Mouse (Mus musculus): ENCODE results near the gene Cks1b. TPM values are rescaled to one million over a fixed set of nuclear protein-coding genes. Genes with fewer than 3 reads are reported as not detected.
A peak's percentile ranks its signal among the peaks of the same experiment; 100 is the strongest.

Gene Cks1b
- polyA plus RNA-seq, 1 experiment from 2014 or later: 79.3 TPM

DNA sequence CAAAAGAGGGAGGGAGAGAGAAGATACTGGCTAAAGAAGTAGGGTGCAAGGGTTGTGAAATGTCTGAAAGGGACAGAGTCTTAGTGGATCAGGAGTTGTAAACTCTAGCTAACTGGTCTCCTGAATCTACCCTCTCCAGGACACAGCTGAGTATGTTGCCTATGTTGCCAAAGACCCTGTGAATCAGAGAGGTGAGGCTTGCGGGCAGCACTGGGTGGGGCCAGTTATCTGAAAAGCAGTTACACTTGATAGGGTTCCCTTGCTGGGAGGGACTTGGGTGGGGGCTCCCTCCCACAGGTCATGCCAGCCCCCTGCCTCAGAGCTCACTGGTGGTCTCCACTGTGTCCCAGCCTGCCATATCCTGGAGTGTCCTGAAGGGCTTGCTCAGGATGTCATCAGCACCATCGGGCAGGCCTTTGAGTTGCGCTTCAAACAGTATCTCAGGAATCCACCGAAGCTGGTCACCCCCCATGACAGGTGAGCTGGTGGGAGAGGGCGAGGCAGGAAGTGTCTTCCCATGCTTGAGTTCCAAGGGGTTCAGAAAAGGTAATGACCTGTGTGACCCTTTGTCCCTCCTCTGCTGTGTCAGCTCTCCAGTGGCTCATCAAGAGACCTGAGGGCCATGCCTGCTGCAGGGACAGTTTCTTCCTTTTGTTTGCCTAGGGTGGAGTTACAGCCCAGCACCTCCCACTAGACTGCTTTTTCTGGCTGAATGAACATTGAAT is 6.4 kb upstream of the Cks1b start:
- Histone ChIP-seq H3K27ac (replicated peaks) (no peak overlapping the region), H3K4me3 (replicated peaks) (no peak overlapping the region), H3K9me3 (replicated peaks) (no peaks in the 10 kb centered on the region), H3K27me3 (replicated peaks) (no peaks in the 10 kb centered on the region), H3K36me3 (peaks cover 7% of the 10 kb centered on the region; the same call in 1 of the 2 replicates), H3K9ac (replicated peaks) (no peak overlapping the region), H3K4me1 (peaks cover 32% of the 10 kb centered on the region), H3K4me2 (no peak overlapping the region)
- WGBS: 92% methylated on average over 5 of the region's 5 CpGs
- ATAC-seq (ENCODE audit: low FRiP score): no peak

DNA sequence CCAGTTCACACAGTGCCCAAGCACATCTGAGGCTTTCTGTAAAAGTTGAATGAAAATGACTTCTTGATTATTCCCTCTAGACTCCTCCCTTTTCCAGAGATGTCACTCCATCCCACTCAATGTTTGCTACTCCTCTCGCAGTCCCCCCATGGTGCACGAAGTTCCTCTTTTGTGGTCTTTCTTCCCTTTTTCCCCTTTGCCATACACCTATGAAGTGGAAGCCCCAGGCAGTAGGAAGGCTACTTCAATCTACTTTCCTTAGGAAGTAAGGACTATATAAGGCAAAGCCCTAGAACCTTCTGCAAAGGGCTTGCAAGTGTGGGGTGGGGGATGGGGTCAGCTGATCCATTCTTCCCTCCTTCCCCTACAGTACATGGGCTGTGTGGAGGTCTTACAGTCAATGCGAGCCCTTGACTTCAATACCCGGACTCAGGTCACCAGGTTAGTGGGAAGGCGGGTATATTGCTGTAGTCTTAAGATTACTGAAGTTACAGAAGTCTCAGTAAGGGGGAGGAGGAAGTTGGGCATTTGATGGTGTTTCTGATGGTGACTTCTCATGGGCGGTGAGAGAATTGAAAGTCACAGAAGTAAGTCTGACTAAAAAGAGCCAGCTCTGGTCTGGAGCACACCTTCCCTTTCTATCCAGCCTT is 4.5 kb upstream of the Cks1b start:
- no peak overlapping the region for H3K9ac ChIP-seq (replicated peaks)
- no peak for ATAC-seq (ENCODE audit: low FRiP score)
- H3K36me3 ChIP-seq: peaks cover 7% of the 10 kb centered on the region; the same call in 1 of the 2 replicates
- peak overlapping the region; percentile 37; the same call in 1 of the 2 replicates for H3K4me3 ChIP-seq (replicated peaks)
- no peaks in the 10 kb centered on the region for H3K9me3 ChIP-seq (replicated peaks)
- 74% methylated on average over 6 of the region's 6 CpGs for WGBS
- H3K27me3 ChIP-seq (replicated peaks): no peaks in the 10 kb centered on the region
- peak overlapping the region; percentile 62 for H3K4me2 ChIP-seq
- no peak overlapping the region for H3K27ac ChIP-seq (replicated peaks)
- peaks cover 40% of the 10 kb centered on the region for H3K4me1 ChIP-seq

DNA sequence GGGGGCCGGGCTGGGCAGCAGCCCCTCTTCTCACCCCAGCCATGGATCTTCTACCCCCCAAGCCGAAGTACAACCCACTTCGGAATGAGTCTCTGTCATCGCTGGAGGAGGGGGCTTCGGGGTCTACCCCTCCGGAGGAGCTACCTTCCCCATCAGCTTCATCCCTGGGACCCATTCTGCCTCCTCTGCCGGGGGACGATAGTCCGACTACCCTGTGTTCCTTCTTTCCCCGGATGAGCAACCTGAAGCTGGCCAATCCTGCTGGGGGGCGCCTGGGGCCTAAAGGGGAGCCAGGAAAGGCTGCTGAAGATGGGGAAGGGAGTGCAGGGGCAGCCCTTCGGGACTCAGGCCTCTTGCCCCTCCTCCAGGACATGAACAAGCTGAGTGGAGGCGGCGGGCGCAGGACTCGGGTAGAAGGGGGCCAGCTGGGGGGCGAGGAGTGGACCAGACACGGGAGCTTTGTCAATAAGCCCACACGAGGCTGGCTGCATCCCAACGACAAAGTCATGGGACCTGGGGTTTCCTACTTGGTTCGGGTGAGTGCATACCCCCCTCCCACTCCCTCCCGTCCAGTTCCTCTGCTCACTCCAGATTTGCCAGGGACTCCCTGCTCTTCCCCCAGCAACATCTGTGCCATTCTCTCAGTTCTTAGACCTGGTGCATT is 3.8 kb upstream of the Cks1b start:
- peaks cover 46% of the 10 kb centered on the region for H3K4me1 ChIP-seq
- H3K9ac ChIP-seq (replicated peaks): peak overlapping the region; percentile 36
- no peaks in the 10 kb centered on the region for H3K9me3 ChIP-seq (replicated peaks)
- peak overlapping the region; percentile 37 for H3K4me3 ChIP-seq (replicated peaks)
- no peaks in the 10 kb centered on the region for H3K36me3 ChIP-seq
- no peak for ATAC-seq (ENCODE audit: low FRiP score)
- 10% methylated on average over 22 of the region's 22 CpGs for whole genome bisulfite sequencing
- no peaks in the 10 kb centered on the region for H3K27me3 ChIP-seq (replicated peaks)
- H3K4me2 ChIP-seq: peak overlapping the region; percentile 62
- H3K27ac ChIP-seq (replicated peaks): peak overlapping the region; percentile 74; the same call in 1 of the 2 replicates

DNA sequence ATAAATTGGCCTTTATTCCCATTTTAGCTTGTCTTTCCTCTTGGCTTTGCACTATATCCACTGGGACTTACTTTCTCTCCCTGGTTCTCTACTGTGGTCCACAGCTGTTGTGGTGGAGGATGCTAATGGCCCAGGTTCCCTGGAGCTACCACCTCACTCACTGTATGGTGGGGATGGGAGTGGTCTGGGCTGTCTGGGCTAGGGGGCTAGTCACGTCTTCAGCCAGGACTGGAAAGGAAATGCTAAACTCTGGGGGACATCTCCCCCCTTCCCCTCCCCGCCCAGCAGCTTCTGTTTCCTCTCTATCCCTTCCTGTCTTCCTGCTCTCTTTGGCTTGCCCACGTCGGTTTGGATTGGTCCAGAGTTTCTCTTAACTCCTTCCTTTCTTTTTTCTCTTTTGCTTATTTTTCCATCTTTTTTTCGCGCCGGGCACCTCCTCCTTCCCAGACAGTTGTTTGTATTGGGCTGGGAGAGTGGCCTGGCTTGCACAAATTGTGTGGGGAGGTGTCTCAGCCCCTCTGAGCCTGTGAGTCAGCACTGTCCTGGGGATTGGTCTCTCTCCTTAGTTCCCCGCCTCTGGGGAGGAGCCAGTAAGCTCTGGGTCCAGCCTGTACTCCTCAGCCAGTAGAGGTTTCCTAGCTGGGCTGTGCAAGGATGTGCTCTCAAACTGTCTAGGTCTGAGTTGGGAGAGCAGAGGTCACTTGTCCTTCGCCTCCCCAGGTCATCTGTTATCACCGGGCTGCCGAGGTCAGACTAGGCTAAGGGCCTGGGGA is 3.0 kb upstream of the Cks1b start:
- no peaks in the 10 kb centered on the region for H3K9me3 ChIP-seq (replicated peaks)
- 5% methylated on average over 11 of the region's 11 CpGs for WGBS
- peak overlapping the region; percentile 62 for H3K4me2 ChIP-seq
- H3K4me3 ChIP-seq (replicated peaks): peak overlapping the region; percentile 37
- H3K4me1 ChIP-seq: peaks cover 50% of the 10 kb centered on the region
- peak overlapping the region; percentile 36 for H3K9ac ChIP-seq (replicated peaks)
- H3K27me3 ChIP-seq (replicated peaks): no peaks in the 10 kb centered on the region
- H3K36me3 ChIP-seq: no peaks in the 10 kb centered on the region
- peak; percentile 22; the same call in 1 of the 2 replicates for ATAC-seq (ENCODE audit: low FRiP score)
- peak overlapping the region; percentile 74 for H3K27ac ChIP-seq (replicated peaks)

DNA sequence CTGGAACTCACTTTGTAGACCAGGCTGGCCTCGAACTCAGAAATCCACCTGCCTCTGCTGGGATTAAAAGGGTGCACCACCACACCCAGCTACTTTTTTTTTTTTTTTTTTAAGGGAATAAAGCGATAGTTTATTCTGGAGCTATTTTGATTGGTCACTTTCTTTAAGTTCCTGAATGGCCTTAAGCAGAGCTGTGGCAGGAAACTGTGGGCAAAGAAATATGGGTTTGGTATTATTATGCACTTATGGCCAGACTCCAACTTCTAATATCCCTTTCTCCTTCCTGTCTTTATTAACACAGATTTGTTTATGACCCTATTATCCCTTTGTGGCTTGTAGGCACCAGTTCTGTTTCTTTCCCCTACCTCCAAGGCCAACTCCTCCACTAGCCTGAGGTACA is 2.2 kb upstream of the Cks1b start:
- Histone ChIP-seq H3K27ac (replicated peaks) (peak overlapping the region; percentile 74), H3K9ac (replicated peaks) (no peak overlapping the region), H3K27me3 (replicated peaks) (no peaks in the 10 kb centered on the region), H3K4me3 (replicated peaks) (peak overlapping the region; percentile 37; the same call in 1 of the 2 replicates), H3K9me3 (replicated peaks) (no peaks in the 10 kb centered on the region), H3K36me3 (peaks cover 6% of the 10 kb centered on the region), H3K4me2 (peak overlapping the region; percentile 62), H3K4me1 (peaks cover 50% of the 10 kb centered on the region)
- no peak for ATAC-seq (ENCODE audit: low FRiP score)
- 59% methylated on average over 2 of the region's 2 CpGs for WGBS

DNA sequence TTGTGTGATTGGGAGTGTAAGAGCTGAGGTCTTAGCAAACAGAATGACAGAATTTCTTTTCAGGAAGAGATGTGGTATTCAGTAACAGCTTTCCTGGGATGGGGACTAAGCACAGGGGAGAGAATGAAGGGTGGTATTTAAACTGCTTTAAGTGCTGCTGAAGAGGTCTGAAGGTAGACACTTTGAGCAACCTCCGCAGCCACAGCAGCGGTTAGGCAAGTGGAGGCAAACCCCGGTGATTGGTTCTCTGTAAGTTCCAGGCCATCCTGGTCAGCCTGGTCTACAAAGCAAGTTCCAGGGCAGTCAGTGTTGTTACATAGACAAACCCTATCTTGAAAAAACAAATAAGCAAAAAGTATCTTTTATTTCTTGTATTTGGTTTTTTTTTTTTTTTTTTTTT is 1.8 kb upstream of the Cks1b start:
- Histone ChIP-seq H3K9ac (replicated peaks) (peak overlapping the region; percentile 56), H3K36me3 (peaks cover 9% of the 10 kb centered on the region), H3K9me3 (replicated peaks) (no peaks in the 10 kb centered on the region), H3K4me3 (replicated peaks) (peak overlapping the region; percentile 60), H3K4me2 (peak overlapping the region; percentile 90), H3K27ac (replicated peaks) (peak overlapping the region; percentile 89), H3K4me1 (peaks cover 50% of the 10 kb centered on the region), H3K27me3 (replicated peaks) (no peaks in the 10 kb centered on the region)
- no peak for ATAC-seq (ENCODE audit: low FRiP score)
- WGBS: 15% methylated on average over 3 of the region's 3 CpGs

DNA sequence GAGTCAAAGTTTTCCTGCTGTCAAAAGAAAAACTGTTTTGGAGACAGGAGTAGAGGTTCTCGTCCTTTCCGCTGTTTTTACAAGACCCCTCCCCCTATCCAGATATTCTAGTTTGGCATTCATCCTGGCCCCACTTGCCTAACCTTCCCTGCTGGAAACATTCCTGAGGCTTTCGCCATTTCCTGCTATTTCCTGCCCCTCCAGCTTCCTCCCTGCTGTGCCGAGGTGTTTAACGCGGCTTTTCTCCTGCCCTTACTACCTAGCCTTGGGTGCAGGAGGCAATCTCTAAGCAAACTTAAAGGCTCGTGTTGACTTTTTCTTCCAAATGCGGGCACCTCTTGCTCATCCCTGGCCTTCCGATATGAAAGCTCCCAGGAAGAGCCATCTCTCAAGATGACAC is 1.4 kb upstream of the Cks1b start:
- H3K4me2 ChIP-seq: peak overlapping the region; percentile 90
- peak overlapping the region; percentile 89 for H3K27ac ChIP-seq (replicated peaks)
- peaks cover 13% of the 10 kb centered on the region for H3K36me3 ChIP-seq
- 1% methylated on average over 9 of the region's 9 CpGs for WGBS
- H3K4me1 ChIP-seq: peaks cover 50% of the 10 kb centered on the region
- peak overlapping the region; percentile 56 for H3K9ac ChIP-seq (replicated peaks)
- H3K27me3 ChIP-seq (replicated peaks): no peaks in the 10 kb centered on the region
- ATAC-seq (ENCODE audit: low FRiP score): no peak
- peak overlapping the region; percentile 60 for H3K4me3 ChIP-seq (replicated peaks)
- H3K9me3 ChIP-seq (replicated peaks): no peaks in the 10 kb centered on the region

DNA sequence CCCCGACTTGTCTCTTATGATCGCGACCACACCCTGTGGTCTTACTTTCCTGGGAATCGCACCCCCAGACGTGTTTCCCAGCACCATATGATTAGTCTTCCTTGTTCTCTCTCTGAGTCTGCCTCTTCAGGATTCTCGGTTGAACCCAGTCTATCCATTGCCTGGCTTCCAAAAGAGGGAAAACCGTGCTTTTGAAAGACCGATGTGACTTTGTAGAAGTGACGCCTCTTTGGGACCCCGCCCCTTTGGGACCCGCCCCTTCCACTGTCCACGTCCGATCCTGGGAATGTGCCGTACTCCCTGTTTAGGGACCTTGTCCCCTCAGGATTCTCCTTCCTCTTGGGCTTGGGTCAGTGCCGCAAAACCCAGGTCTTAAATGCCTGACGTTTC is 673 bp upstream of the Cks1b start:
- ATAC-seq (ENCODE audit: low FRiP score): peak; percentile 6; the same call in 1 of the 2 replicates
- peaks cover 50% of the 10 kb centered on the region for H3K4me1 ChIP-seq
- under 1% methylated on average over 16 of the region's 16 CpGs for WGBS
- H3K4me3 ChIP-seq (replicated peaks): peak overlapping the region; percentile 60
- peak overlapping the region; percentile 89 for H3K27ac ChIP-seq (replicated peaks)
- H3K36me3 ChIP-seq: peaks cover 18% of the 10 kb centered on the region
- H3K9me3 ChIP-seq (replicated peaks): no peaks in the 10 kb centered on the region
- no peaks in the 10 kb centered on the region for H3K27me3 ChIP-seq (replicated peaks)
- peak overlapping the region; percentile 56 for H3K9ac ChIP-seq (replicated peaks)
- H3K4me2 ChIP-seq: peak overlapping the region; percentile 90

DNA sequence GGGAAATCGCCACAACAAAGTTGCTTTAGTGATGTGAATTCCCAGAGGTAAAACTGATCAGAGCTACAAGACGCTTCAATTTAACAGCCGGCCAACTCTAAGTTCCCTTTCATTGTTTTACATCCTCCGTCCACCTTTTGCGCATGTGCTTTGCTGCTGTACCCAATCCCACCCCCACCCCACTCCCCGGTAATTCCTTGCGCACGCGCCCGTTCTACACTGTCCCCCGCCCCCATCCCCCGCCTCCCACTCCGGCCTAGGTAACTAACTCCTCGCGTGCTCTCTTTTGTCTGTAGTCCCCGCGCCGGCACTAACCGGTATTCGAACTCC is 378 bp downstream of the Cks1b start:
- H3K36me3 ChIP-seq: peaks cover 19% of the 10 kb centered on the region
- peak overlapping the region; percentile 41 for H3K9ac ChIP-seq (replicated peaks)
- H3K4me3 ChIP-seq (replicated peaks): peak overlapping the region; percentile 60
- H3K9me3 ChIP-seq (replicated peaks): no peaks in the 10 kb centered on the region
- no peaks in the 10 kb centered on the region for H3K27me3 ChIP-seq (replicated peaks)
- peak; percentile 70 for ATAC-seq (ENCODE audit: low FRiP score)
- H3K4me2 ChIP-seq: peak overlapping the region; percentile 90
- WGBS: 0% methylated on average over 20 of the region's 20 CpGs
- peak overlapping the region; percentile 89 for H3K27ac ChIP-seq (replicated peaks)
- H3K4me1 ChIP-seq: peaks cover 46% of the 10 kb centered on the region

DNA sequence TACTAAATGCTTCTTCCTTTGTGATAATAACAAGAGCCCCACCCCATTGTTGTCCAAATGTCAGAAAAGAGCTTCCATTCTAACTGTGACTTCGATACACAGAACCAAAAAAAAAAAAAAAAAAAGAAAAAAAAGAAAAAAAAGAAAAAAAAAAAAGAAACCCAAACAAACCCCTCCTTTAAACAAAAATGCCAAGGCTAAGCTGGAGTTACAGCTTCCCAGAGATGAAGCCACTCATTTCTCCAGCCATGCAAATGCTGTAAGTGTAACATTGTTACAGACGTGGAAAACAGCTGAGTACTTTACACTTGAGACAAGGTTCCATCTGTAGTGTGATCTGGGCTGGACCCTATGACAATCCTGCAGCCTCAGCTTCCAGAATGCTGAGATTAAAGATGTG is 1.1 kb downstream of the Cks1b start:
- Histone ChIP-seq H3K9me3 (replicated peaks) (no peaks in the 10 kb centered on the region), H3K27ac (replicated peaks) (peak overlapping the region; percentile 89), H3K4me2 (peak overlapping the region; percentile 90), H3K9ac (replicated peaks) (peak overlapping the region; percentile 41), H3K36me3 (peaks cover 19% of the 10 kb centered on the region), H3K4me3 (replicated peaks) (peak overlapping the region; percentile 60), H3K4me1 (peaks cover 44% of the 10 kb centered on the region), H3K27me3 (replicated peaks) (no peaks in the 10 kb centered on the region)
- no peak for ATAC-seq (ENCODE audit: low FRiP score)
- WGBS: 32% methylated on average over 2 of the region's 2 CpGs

DNA sequence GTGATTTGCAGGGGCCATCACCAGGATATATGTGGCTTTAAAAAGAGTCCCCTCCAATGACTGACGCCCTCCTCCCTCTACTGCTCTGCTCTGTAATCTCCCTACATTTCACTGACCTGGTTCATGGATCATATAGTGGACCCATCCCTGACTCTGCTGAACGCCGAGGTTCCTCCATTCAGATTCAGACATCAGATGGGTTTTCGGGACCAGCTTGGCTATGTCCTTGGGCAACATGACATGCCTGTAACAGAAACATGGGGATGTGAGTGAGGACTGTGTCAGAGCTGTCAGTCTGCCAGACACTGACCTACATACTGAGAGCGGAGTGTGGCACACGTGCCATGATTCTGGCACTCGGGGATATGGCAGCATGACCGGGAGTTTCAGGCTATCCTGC is 2.0 kb downstream of the Cks1b start:
- WGBS: 96% methylated on average over 8 of the region's 8 CpGs
- Histone ChIP-seq H3K9ac (replicated peaks) (no peak overlapping the region), H3K27ac (replicated peaks) (no peak overlapping the region), H3K27me3 (replicated peaks) (no peaks in the 10 kb centered on the region), H3K9me3 (replicated peaks) (no peaks in the 10 kb centered on the region), H3K36me3 (peaks cover 19% of the 10 kb centered on the region), H3K4me2 (no peak overlapping the region), H3K4me1 (peaks cover 37% of the 10 kb centered on the region), H3K4me3 (replicated peaks) (no peak overlapping the region)
- ATAC-seq (ENCODE audit: low FRiP score): no peak

Data from neural tube, embryonic 15.5 days (tissue).